Mouse (Mus musculus) forebrain, embryonic 13.5 days (tissue): ENCODE results near the gene Pgrmc2. TPM values are rescaled to one million over a fixed set of nuclear protein-coding genes. Genes with fewer than 3 reads are reported as not detected.

ENCODE experiments used
- ATAC-seq: fragments of 200-750 bp; cut with Nextera tagmentation; 2 replicates; pipeline ENCODE4 v1.8.0; 2017
- H3K27ac ChIP-seq: fragments of 300-500 bp; sonication (generic); 2 replicates; pipeline ENCODE4 v1.5.1; 2015; ENCODE audit warnings: inconsistent platforms, mild to moderate bottlenecking, moderate library complexity
- H3K27me3 ChIP-seq: fragments of 300-500 bp; sonication (generic); 2 replicates; pipeline ENCODE4 v1.6.1; 2015; ENCODE audit warnings: mild to moderate bottlenecking, inconsistent platforms
- H3K36me3 ChIP-seq: fragments of 300-500 bp; sonication (generic); 2 replicates; pipeline ENCODE4 v1.6.1; 2015; ENCODE audit warnings: mild to moderate bottlenecking, inconsistent platforms; ENCODE audit not compliant: poor library complexity, severe bottlenecking
- H3K4me1 ChIP-seq: fragments of 300-500 bp; sonication (generic); 2 replicates; pipeline ENCODE4 v1.6.1; 2015; ENCODE audit warnings: inconsistent platforms
- H3K4me2 ChIP-seq: fragments of 300-500 bp; sonication (generic); 2 replicates; pipeline ENCODE4 v1.6.1; 2015; ENCODE audit warnings: inconsistent platforms, mild to moderate bottlenecking, moderate library complexity
- H3K4me3 ChIP-seq: fragments of 300-500 bp; sonication (generic); 2 replicates; pipeline ENCODE4 v1.5.1; 2015; ENCODE audit warnings: mild to moderate bottlenecking, inconsistent platforms
- H3K9ac ChIP-seq: fragments of 300-500 bp; sonication (generic); 2 replicates; pipeline ENCODE4 v1.6.1; 2015; ENCODE audit warnings: mild to moderate bottlenecking, inconsistent platforms
- H3K9me3 ChIP-seq: fragments of 300-500 bp; sonication (generic); replicated peaks from 2 replicates; pipeline ENCODE4 v1.6.1; 2016; ENCODE audit warnings: inconsistent platforms
- WGBS: fragments of 180-500 bp; shearing (Covaris S2); methylation state at CpG from one replicate; pipeline ENCODE4 v1.1.7; 2015; 5-methylcytosine and 5-hydroxymethylcytosine counted together
- polyA plus RNA-seq: library from polyadenylated mRNA; unstranded; fragments of >200 nt; fragmentation: Nextera tagmentation; extraction: Ambion mirVana; gene quantifications from 2 replicates; pipeline ENCODE4 v1.2.1, GENCODE M21; 2015

The Pgrmc2 gene
- polyA plus RNA-seq, 1 experiment from 2014 or later: 26.0 TPM

- 44% methylated on average over 6 of the region's 6 CpGs for WGBS
- Histone ChIP-seq H3K4me3 (no peak overlapping the region), H3K9me3 (no peaks in the 10 kb centered on the region), H3K4me1 (peaks cover 4% of the 10 kb centered on the region; the same call in 1 of the 2 replicates), H3K27me3 (no peaks in the 10 kb centered on the region), H3K9ac (no peak overlapping the region), H3K27ac (no peak overlapping the region), H3K36me3 (no peaks in the 10 kb centered on the region), H3K4me2 (no peak overlapping the region)
- ATAC-seq: peak; percentile 65
Observed at GRCm38 (mm10) chr3:41021980-41022379, 60.9 kb downstream of the Pgrmc2 start.

- Histone ChIP-seq H3K9me3 (no peaks in the 10 kb centered on the region), H3K4me2 (no peak overlapping the region), H3K4me1 (peaks cover 4% of the 10 kb centered on the region; the same call in 1 of the 2 replicates), H3K36me3 (no peaks in the 10 kb centered on the region), H3K27ac (no peak overlapping the region), H3K27me3 (no peaks in the 10 kb centered on the region), H3K4me3 (no peak overlapping the region), H3K9ac (no peak overlapping the region)
- 94% methylated on average over 7 of the region's 7 CpGs for WGBS
- no peak for ATAC-seq
Observed at GRCm38 (mm10) chr3:41020687-41021086, 62.2 kb downstream of the Pgrmc2 start.

GRCm38 (mm10) chr3:41018022-41018608 is 64.7 kb downstream of the Pgrmc2 start:
- 84% methylated on average over 3 of the region's 3 CpGs for WGBS
- Histone ChIP-seq H3K4me3 (no peak overlapping the region), H3K4me1 (peaks cover 4% of the 10 kb centered on the region; the same call in 1 of the 2 replicates), H3K4me2 (no peak overlapping the region), H3K9me3 (no peaks in the 10 kb centered on the region), H3K36me3 (no peaks in the 10 kb centered on the region), H3K9ac (no peak overlapping the region), H3K27me3 (no peaks in the 10 kb centered on the region), H3K27ac (no peak overlapping the region)
- no peak for ATAC-seq

Other genes starting within 250 kb of the Pgrmc2 start
- gene Mfsd8, start 236.2 kb downstream of the Pgrmc2 start, polyA plus RNA-seq: 17.5 and 17.7 TPM in 2 replicates
- 9.5 and 12.1 TPM in 2 replicates for gene Abhd18, start 236.1 kb downstream of the Pgrmc2 start, polyA plus RNA-seq
- gene 1700034I23Rik, start 180.5 kb downstream of the Pgrmc2 start, polyA plus RNA-seq: 0.14 and 0.38 TPM in 2 replicates
- gene Larp1b, start 133.2 kb downstream of the Pgrmc2 start, polyA plus RNA-seq: 2.4 and 2.6 TPM in 2 replicates